Comparison of ENCODE assay signal across 11 mouse cellular contexts in genomic region chr11:117685461-117685860, GRCm38 (mm10). TPM values are rescaled to one million over a fixed set of nuclear protein-coding genes. Genes with fewer than 3 reads are reported as not detected.
DNase-seq lines count a peak whose midpoint lies in the region; ATAC-seq and TF ChIP-seq lines count a peak whose summit lies in the region.
"Had no signal": no experiment of that assay in that cellular context is flagged by ENCODE, and none has a peak within 500 bp of the region (broad histone marks: within the 10 kb centered on the region; RNA-seq: fewer than 3 reads in every experiment).

No protein-coding gene starts in this region.

- WGBS in liver, embryonic 16.5 days (ENCODE audit: insufficient replicate concordance) = 44% methylated on average over 3 of the region's 3 CpGs

- in situ Hi-C loops in CH12.LX (cut with MboI; ENCODE audit: low pct_ligation_motif_present, low pct_unique_long_range_greater_than_20kb, low sequenced_read_pairs) = no loop called here

- no peak for TF ChIP-seq EP300 in CH12.LX (IDR thresholded peaks at IDR 0.05; ENCODE audit: low read length)

- H3K4me2 ChIP-seq in CH12.LX (ENCODE audit: insufficient read depth, low read depth, poor library complexity, severe bottlenecking) = peak overlapping the region; percentile 39; the same call in 1 of the 2 replicates
- no peak overlapping the region for H3K4me2 ChIP-seq in liver, embryonic 16.5 days (ENCODE audit: low read depth, low read length)

- dilution Hi-C loops in CH12.LX (cut with MboI; ENCODE audit: extremely low pct_ligation_motif_present, extremely low pct_unique_long_range_greater_than_20kb, low sequenced_read_pairs) = no loop called here

- TF ChIP-seq RAD21 in CH12.LX (IDR thresholded peaks at IDR 0.05; ENCODE audit: low read depth, low read length) = no peak

- TF ChIP-seq CTCF in CH12.LX (conservative IDR thresholded peaks at IDR 0.05 in 1 of 2, IDR thresholded peaks at IDR 0.05 in 1 of 2; ENCODE audit: low read depth in 2 of 2, low read length in 2 of 2) = no peak

- H3K4me1 ChIP-seq in CH12.LX (ENCODE audit: control insufficient read depth in 1 of 2, insufficient read depth in 2 of 2) = peaks cover 11 to 61% of the 10 kb centered on the region in 2 experiments
- H3K4me1 ChIP-seq in liver, embryonic 16.5 days (ENCODE audit: control insufficient read depth, low read depth, low read length) = peaks cover 10% of the 10 kb centered on the region

- H3K9ac ChIP-seq in CH12.LX (ENCODE audit: insufficient read depth, low read depth) = no peak overlapping the region
- H3K9ac ChIP-seq in liver, embryonic 16.5 days (ENCODE audit: low read depth, low read length) = no peak overlapping the region
- H3K9ac ChIP-seq: liver, embryonic 14.5 days; neural tube, embryonic 12.5 days had no signal

- peak; percentile 37; the same call in 1 of the 2 replicates for ATAC-seq in liver, embryonic 16.5 days (ENCODE audit: low read depth)
- ATAC-seq in monocyte, adult 5-6 weeks (replicated peaks; ENCODE audit: insufficient number of reproducible peaks, low FRiP score, low TSS enrichment, poor library complexity, severe bottlenecking) = no peak; the same call in 1 of the 2 replicates

- no peak overlapping the region for H3K4me3 ChIP-seq in CH12.LX (replicated peaks in 1 of 3; ENCODE audit: low read depth in 2 of 3, low read length in 2 of 3, poor library complexity in 1 of 3)
- H3K4me3 ChIP-seq in liver, embryonic 16.5 days (ENCODE audit: low read depth, low read length) = no peak overlapping the region
- H3K4me3 ChIP-seq: neural tube, embryonic 12.5 days had no signal

- DNase-seq in layer of hippocampus, postnatal 36 days = peak; percentile 19 to 26
- DNase-seq in layer of hippocampus, adult 9-11 months = no peak
- DNase-seq in CH12.LX (ENCODE audit: extremely low read depth) = no peak
- DNase-seq in induced T-regulatory cell, adult 2 months (ENCODE audit: low read depth) = peak; percentile 52
- no peak for DNase-seq in adrenal gland, postnatal 25 days
- no peak for DNase-seq in cerebellum, adult 9-11 months
- DNase-seq: heart, postnatal 4 days had no signal

- peaks cover 0 to 22% of the 10 kb centered on the region in 2 experiments for H3K36me3 ChIP-seq in CH12.LX (replicated peaks in 1 of 2; ENCODE audit: control insufficient read depth in 1 of 2, insufficient read depth in 1 of 2, low read length in 1 of 2)
- H3K36me3 ChIP-seq in liver, embryonic 16.5 days (ENCODE audit: control insufficient read depth, insufficient read depth) = no peaks in the 10 kb centered on the region
- H3K36me3 ChIP-seq: neural tube, embryonic 12.5 days had no signal

- no peak for TF ChIP-seq POLR2A in CH12.LX (IDR thresholded peaks at IDR 0.05; ENCODE audit: low read depth, low read length)

- no peaks in the 10 kb centered on the region for H3K27me3 ChIP-seq in CH12.LX (replicated peaks)
- no peaks in the 10 kb centered on the region for H3K27me3 ChIP-seq in liver, embryonic 16.5 days (ENCODE audit: control insufficient read depth, insufficient read depth, low read depth, low read length)
- H3K27me3 ChIP-seq: neural tube, embryonic 12.5 days had no signal

- H3K79me2 ChIP-seq in CH12.LX (replicated peaks; ENCODE audit: control insufficient read depth, extremely low read depth, insufficient read depth, poor library complexity, severe bottlenecking) = peaks cover 48% of the 10 kb centered on the region

- no peak overlapping the region for H3K27ac ChIP-seq in CH12.LX (ENCODE audit: insufficient read depth, low read depth)
- no peak overlapping the region for H3K27ac ChIP-seq in liver, embryonic 16.5 days (ENCODE audit: low read length)
- H3K27ac ChIP-seq: liver, embryonic 14.5 days; neural tube, embryonic 12.5 days had no signal

- no peaks in the 10 kb centered on the region for H3K9me3 ChIP-seq in CH12.LX (replicated peaks; ENCODE audit: low read length)
- H3K9me3 ChIP-seq in liver, embryonic 16.5 days (replicated peaks; ENCODE audit: control insufficient read depth, low read length) = no peaks in the 10 kb centered on the region
- H3K9me3 ChIP-seq: neural tube, embryonic 12.5 days had no signal

TF ChIP-seq in CH12.LX, 34 proteins besides CTCF, POLR2A, EP300 and RAD21:
- TF ChIP-seq IRF4 (IDR thresholded peaks at IDR 0.05; ENCODE audit: low read depth, low read length) (no peak), USF2 (conservative IDR thresholded peaks at IDR 0.05; ENCODE audit: low read depth, low read length) (no peak), HCFC1 (IDR thresholded peaks at IDR 0.05; ENCODE audit: low read depth, low read length) (no peak), GABPA (IDR thresholded peaks at IDR 0.05; ENCODE audit: insufficient replicate concordance, low read depth, low read length) (no peak)

RNA-seq across cellular contexts. Expression of gene Tnrc6c, which starts 31.4 kb away (rescaled TPM):
- 10 to 100 TPM; 67.5 to 75.6 TPM for total RNA-seq in layer of hippocampus, postnatal 36 days (2021)
- total RNA-seq in CH12.LX (2012; rRNA removed) = 16.7 and 17.2 TPM in 2 replicates
- 6.1 and 6.9 TPM in 2 replicates for total RNA-seq in CH12.LX (2014; rRNA removed)
- 12.2 and 12.8 TPM in 2 replicates for polyA plus RNA-seq in CH12.LX (2012; ENCODE audit: insufficient read length, low read depth)
- 2.1 and 2.4 TPM in 2 replicates for polyA plus RNA-seq in liver, embryonic 16.5 days (2015; fragmentation: Nextera tagmentation; extraction: Ambion mirVana)
- 24.1 and 29.4 TPM in 2 replicates for total RNA-seq in adrenal gland, postnatal 25 days (2021)
- total RNA-seq in monocyte, adult 5-6 weeks (2017) = 20.2 to 43.0 TPM (median 22.1 TPM) in 3 replicates

Comparison
In these comparisons a context has a peak if more than half of its experiments do, and no peak if none do; other contexts are left out.
1. DNase-seq: peak in layer of hippocampus, postnatal 36 days (2 of 2) and induced T-regulatory cell, adult 2 months (single experiment); none in layer of hippocampus, adult 9-11 months (single experiment), CH12.LX (single experiment), adrenal gland, postnatal 25 days (single experiment) and cerebellum, adult 9-11 months (single experiment).